Mouse (Mus musculus) liver, embryonic 15.5 days (tissue): ENCODE results near the gene Enkd1. TPM values are rescaled to one million over a fixed set of nuclear protein-coding genes. Genes with fewer than 3 reads are reported as not detected.

ENCODE experiments used
- ATAC-seq: fragments of 200-750 bp; cut with Nextera tagmentation; 2 replicates; pipeline ENCODE4 v1.8.0; 2017; ENCODE audit warnings: moderate number of reproducible peaks, mild to moderate bottlenecking, moderate library complexity; ENCODE audit not compliant: insufficient read depth
- H3K27ac ChIP-seq: fragments of 300-500 bp; sonication (generic); replicated peaks from 2 replicates; pipeline ENCODE4 v1.5.1; 2015; ENCODE audit warnings: mild to moderate bottlenecking, inconsistent platforms
- H3K27me3 ChIP-seq: fragments of 300-500 bp; sonication (generic); 2 replicates; pipeline ENCODE4 v1.6.1; 2015; ENCODE audit warnings: mild to moderate bottlenecking, inconsistent platforms
- H3K36me3 ChIP-seq: fragments of 300-500 bp; sonication (generic); replicated peaks from 2 replicates; pipeline ENCODE4 v1.6.1; 2015; ENCODE audit warnings: moderate library complexity, mild to moderate bottlenecking, inconsistent platforms
- H3K4me1 ChIP-seq: fragments of 300-500 bp; sonication (generic); replicated peaks from 2 replicates; pipeline ENCODE4 v1.6.1; 2015; ENCODE audit warnings: inconsistent platforms
- H3K4me2 ChIP-seq: fragments of 300-500 bp; sonication (generic); 2 replicates; pipeline ENCODE4 v1.6.1; 2015; ENCODE audit warnings: moderate library complexity, mild to moderate bottlenecking, inconsistent platforms
- H3K4me3 ChIP-seq: fragments of 300-500 bp; sonication (generic); replicated peaks from 2 replicates; pipeline ENCODE4 v1.5.1; 2015; ENCODE audit warnings: mild to moderate bottlenecking, inconsistent platforms
- H3K9ac ChIP-seq: fragments of 300-500 bp; sonication (generic); 2 replicates; pipeline ENCODE4 v1.6.1; 2015; ENCODE audit warnings: moderate library complexity, mild to moderate bottlenecking, inconsistent platforms
- H3K9me3 ChIP-seq: fragments of 300-500 bp; sonication (generic); replicated peaks from 2 replicates; pipeline ENCODE4 v1.6.1; 2016; ENCODE audit warnings: inconsistent platforms
- WGBS: fragments of 180-500 bp; shearing (Covaris S2); methylation state at CpG from one replicate; pipeline ENCODE4 v1.1.7; 2015; ENCODE audit warnings: mixed read lengths; ENCODE audit not compliant: insufficient replicate concordance; 5-methylcytosine and 5-hydroxymethylcytosine counted together
- polyA plus RNA-seq: library from polyadenylated mRNA; unstranded; fragments of >200 nt; fragmentation: Nextera tagmentation; extraction: Ambion mirVana; gene quantifications from 2 replicates; pipeline ENCODE4 v1.2.1, GENCODE M21; 2015

Gene Enkd1
- polyA plus RNA-seq, 1 experiment from 2014 or later = 4.4 TPM

DNA sequence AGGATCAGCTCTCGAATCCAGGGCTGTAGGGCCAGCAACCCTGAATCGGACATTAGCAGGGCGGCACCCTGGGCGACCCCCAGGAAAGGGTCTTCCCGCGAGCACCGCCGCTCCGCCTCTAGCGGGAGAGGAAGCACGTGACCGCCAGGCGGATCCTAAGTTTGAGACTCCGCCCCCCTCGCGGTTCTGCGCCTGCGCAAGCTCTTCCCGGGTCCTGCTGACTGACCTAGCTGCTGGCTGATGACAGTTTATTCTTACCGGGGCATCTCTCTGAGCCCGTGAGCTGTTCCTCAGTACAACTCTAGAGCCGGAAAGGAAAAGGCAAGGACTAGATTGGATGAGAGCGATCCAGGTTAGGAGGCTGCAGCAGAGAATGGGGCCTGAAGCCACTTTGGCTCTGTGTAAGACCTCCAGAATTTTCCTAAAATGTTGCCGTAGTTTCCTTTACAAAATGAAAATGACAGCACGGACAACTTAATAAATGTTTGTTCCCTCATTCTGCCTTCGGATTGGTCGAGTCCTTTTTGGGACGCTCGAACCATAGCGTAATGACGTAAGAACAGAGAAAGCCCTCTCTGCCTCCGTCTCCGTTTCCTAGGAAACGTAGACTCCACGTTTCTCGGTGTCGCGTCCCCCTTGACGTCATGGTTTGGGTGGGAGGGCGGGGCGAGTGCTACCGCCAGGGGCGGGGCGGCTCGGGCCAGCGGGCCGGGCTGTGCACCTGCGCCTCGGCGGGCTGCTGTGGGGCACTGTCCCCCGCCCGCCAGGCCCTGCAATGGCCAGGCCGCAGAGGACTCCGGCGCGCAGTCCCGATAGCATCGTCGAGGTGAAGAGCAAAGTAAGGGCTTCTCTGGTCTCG lies 6.8 kb downstream of the Enkd1 start, which contains the start of the genes Acd and Pard6a:
Gene Acd (minus strand): TSS at position 137 of the 859 bp plus-strand sequence.
Gene Pard6a (plus strand): TSS at position 183 of the 859 bp plus-strand sequence.
- H3K9me3 ChIP-seq = no peaks in the 10 kb centered on the region
- peaks cover 36% of the 10 kb centered on the region for H3K4me1 ChIP-seq
- peak within 1 kb of the TSS; percentile 97 for H3K27ac ChIP-seq
- H3K4me3 ChIP-seq = peak within 1 kb of the TSS; percentile 72
- under 1% methylated on average over 60 of the region's 60 CpGs for WGBS
- H3K27me3 ChIP-seq = no peaks in the 10 kb centered on the region
- H3K36me3 ChIP-seq = peaks cover 38% of the 10 kb centered on the region
- peak within 1 kb of the TSS; percentile 87 for H3K4me2 ChIP-seq
- ATAC-seq = peak; percentile 80
- peak within 1 kb of the TSS; percentile 58 for H3K9ac ChIP-seq

GRCm38 (mm10) chr8:105700566-105700965 lies 7.4 kb downstream of the Enkd1 start:
- Histone ChIP-seq H3K36me3 (peaks cover 38% of the 10 kb centered on the region), H3K4me3 (peak overlapping the region; percentile 72), H3K9ac (peak overlapping the region; percentile 58), H3K4me1 (peaks cover 34% of the 10 kb centered on the region), H3K27me3 (no peaks in the 10 kb centered on the region), H3K27ac (peak overlapping the region; percentile 97), H3K9me3 (no peaks in the 10 kb centered on the region), H3K4me2 (peak overlapping the region; percentile 87)
- ATAC-seq = peak; percentile 56
- under 1% methylated on average over 21 of the region's 21 CpGs for WGBS

DNA sequence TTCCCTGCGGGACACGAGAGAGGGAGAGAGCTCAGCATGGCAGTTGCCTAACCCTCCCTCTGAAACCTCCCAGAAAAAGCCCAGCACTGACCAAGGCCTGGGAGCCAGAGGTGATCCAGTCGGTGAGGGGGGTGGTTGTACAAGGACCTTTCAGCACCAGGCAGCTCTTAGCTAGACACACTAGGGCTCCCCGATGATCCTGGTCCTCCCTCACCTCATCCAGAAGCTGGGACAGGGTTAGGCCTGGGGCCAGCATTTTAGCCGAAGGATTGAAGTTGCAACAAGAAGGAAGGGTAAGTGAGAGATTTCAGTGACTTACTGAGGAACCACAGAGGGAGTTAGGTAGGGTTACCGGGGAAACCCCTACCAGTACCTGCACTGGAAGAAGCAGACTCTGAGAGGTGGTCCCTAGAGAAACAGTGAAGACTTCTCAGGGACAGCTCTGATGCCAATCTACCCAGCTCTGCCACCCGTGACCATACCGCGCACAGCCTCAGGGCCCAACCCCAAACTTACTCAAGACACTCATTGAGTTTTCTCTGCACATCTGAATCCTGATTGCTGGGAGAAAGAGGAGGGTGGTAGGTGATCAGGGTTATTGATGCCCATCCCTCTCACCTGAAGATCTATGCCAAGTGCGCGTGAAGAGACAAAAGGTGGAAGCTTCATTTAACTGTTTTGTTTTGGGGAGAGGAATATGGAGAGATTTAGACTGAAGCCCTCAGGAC lies 8.4 kb downstream of the Enkd1 start:
- no peak for ATAC-seq
- Histone ChIP-seq H3K27ac (no peak overlapping the region), H3K9ac (peak overlapping the region; percentile 58; the same call in 1 of the 2 replicates), H3K9me3 (no peaks in the 10 kb centered on the region), H3K4me3 (peak overlapping the region; percentile 72), H3K36me3 (peaks cover 38% of the 10 kb centered on the region), H3K4me2 (peak overlapping the region; percentile 87), H3K27me3 (0 out of 2 replicates have a peak, but pooled peaks cover 2% of the 10 kb centered on the region), H3K4me1 (peaks cover 34% of the 10 kb centered on the region)
- 82% methylated on average over 11 of the region's 11 CpGs for whole genome bisulfite sequencing

- Histone ChIP-seq H3K27me3 (peaks cover 9% of the 10 kb centered on the region), H3K4me1 (peaks cover 42% of the 10 kb centered on the region), H3K4me3 (no peak overlapping the region), H3K9me3 (no peaks in the 10 kb centered on the region), H3K27ac (no peak overlapping the region), H3K4me2 (no peak overlapping the region), H3K9ac (no peak overlapping the region), H3K36me3 (peaks cover 30% of the 10 kb centered on the region)
- no peak for ATAC-seq
- WGBS = 85% methylated on average over 5 of the region's 5 CpGs
These were observed 9.3 kb downstream of the Enkd1 start for GRCm38 (mm10) chr8:105698734-105699133.

- ATAC-seq = no peak
- 88% methylated on average over 17 of the region's 17 CpGs for WGBS
- Histone ChIP-seq H3K9me3 (no peaks in the 10 kb centered on the region), H3K4me1 (peaks cover 41% of the 10 kb centered on the region), H3K27me3 (peaks cover 12% of the 10 kb centered on the region), H3K9ac (no peak overlapping the region), H3K4me3 (no peak overlapping the region), H3K36me3 (peaks cover 22% of the 10 kb centered on the region), H3K4me2 (no peak overlapping the region), H3K27ac (no peak overlapping the region)
These were observed 10.7 kb downstream of the Enkd1 start for GRCm38 (mm10) chr8:105697196-105697780.

GRCm38 (mm10) chr8:105695080-105695780 lies 12.8 kb downstream of the Enkd1 start:
- H3K27me3 ChIP-seq = peaks cover 12% of the 10 kb centered on the region
- no peak overlapping the region for H3K27ac ChIP-seq
- no peak overlapping the region for H3K4me2 ChIP-seq
- H3K9ac ChIP-seq = no peak overlapping the region
- 77% methylated on average over 30 of the region's 30 CpGs for WGBS
- H3K4me1 ChIP-seq = peaks cover 29% of the 10 kb centered on the region
- H3K36me3 ChIP-seq = peaks cover 22% of the 10 kb centered on the region
- no peak for ATAC-seq
- no peak overlapping the region for H3K4me3 ChIP-seq
- no peaks in the 10 kb centered on the region for H3K9me3 ChIP-seq

GRCm38 (mm10) chr8:105694051-105694799 lies 13.8 kb downstream of the Enkd1 start:
- peak overlapping the region; percentile 39 for H3K4me3 ChIP-seq
- H3K4me1 ChIP-seq = peaks cover 19% of the 10 kb centered on the region
- peaks cover 12% of the 10 kb centered on the region for H3K27me3 ChIP-seq
- no peak; the same call in 1 of the 2 replicates for ATAC-seq
- H3K36me3 ChIP-seq = peaks cover 22% of the 10 kb centered on the region
- H3K9ac ChIP-seq = no peak overlapping the region
- peak overlapping the region; percentile 77 for H3K4me2 ChIP-seq
- no peak overlapping the region for H3K27ac ChIP-seq
- no peaks in the 10 kb centered on the region for H3K9me3 ChIP-seq
- WGBS = 31% methylated on average over 40 of the region's 40 CpGs

- peaks cover 12% of the 10 kb centered on the region for H3K27me3 ChIP-seq
- H3K4me1 ChIP-seq = peaks cover 19% of the 10 kb centered on the region
- peaks cover 21% of the 10 kb centered on the region for H3K36me3 ChIP-seq
- no peaks in the 10 kb centered on the region for H3K9me3 ChIP-seq
- H3K9ac ChIP-seq = no peak overlapping the region
- peak overlapping the region; percentile 77 for H3K4me2 ChIP-seq
- WGBS = 7% methylated on average over 30 of the region's 30 CpGs
- peak; percentile 25; the same call in 1 of the 2 replicates for ATAC-seq
- peak overlapping the region; percentile 39 for H3K4me3 ChIP-seq
- H3K27ac ChIP-seq = no peak overlapping the region
These were observed 14.4 kb downstream of the Enkd1 start for GRCm38 (mm10) chr8:105693648-105694047.

- Histone ChIP-seq H3K9ac (no peak overlapping the region), H3K4me1 (peaks cover 19% of the 10 kb centered on the region)
- 75% methylated on average over 11 of the region's 11 CpGs for WGBS
These were observed 15.4 kb downstream of the Enkd1 start for GRCm38 (mm10) chr8:105692449-105693182.

More at GRCm38 (mm10) chr8:105692449-105693182, 15.4 kb downstream of the Enkd1 start:
- peaks cover 12% of the 10 kb centered on the region for H3K27me3 ChIP-seq
- no peak overlapping the region for H3K4me2 ChIP-seq
- H3K27ac ChIP-seq = no peak overlapping the region
- H3K4me3 ChIP-seq = no peak overlapping the region
- no peak for ATAC-seq
- H3K36me3 ChIP-seq = peaks cover 10% of the 10 kb centered on the region; the same call in 1 of the 2 replicates
- no peaks in the 10 kb centered on the region for H3K9me3 ChIP-seq
